Mouse (Mus musculus) megakaryocyte, embryonic 14.5 days (primary cell): ENCODE measurements around the gene Orai2.

Source experiments
- FLI1 ChIP-seq: IDR thresholded peaks from 2 replicates; pipeline ENCODE4 v1.6.1; 2012; ENCODE audit warnings: low read length, inconsistent platforms, mixed read lengths
- GATA1 ChIP-seq: IDR thresholded peaks from 3 replicates; pipeline ENCODE4 v1.6.1; 2012; ENCODE audit warnings: mixed read lengths, low read length, inconsistent platforms, borderline replicate concordance

DNA sequence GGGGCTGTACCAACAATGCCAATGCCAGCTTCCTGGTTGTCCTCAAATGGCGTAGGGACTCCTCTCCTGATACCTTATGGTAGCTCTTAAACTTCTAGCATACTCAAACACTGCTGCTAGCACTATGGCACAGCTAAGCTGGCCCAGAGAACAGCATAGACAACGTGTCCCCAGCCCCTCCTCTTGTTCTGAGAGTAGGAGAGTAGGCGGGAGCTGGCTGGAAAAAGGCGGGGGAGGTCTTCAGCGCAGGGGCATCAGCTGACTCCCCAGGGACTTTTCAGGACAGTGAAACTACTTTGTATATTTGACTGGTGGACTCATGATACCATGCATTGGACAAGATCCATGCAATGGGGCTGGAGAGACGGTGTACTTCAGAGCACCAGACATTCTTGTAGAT lies 11.5 kb upstream of the Orai2 start:
- no peak for TF ChIP-seq GATA1
- TF ChIP-seq FLI1 = no peak
